12 mouse cellular contexts compared by ENCODE assay signal in genomic region chr13:44101161-44101560, GRCm38 (mm10).
DNase-seq lines count a peak whose midpoint lies in the region; ATAC-seq lines count a peak whose summit lies in the region.
"Had no signal": no experiment of that assay in that cellular context is flagged by ENCODE, and none has a peak within 500 bp of the region (broad histone marks: within the 10 kb centered on the region; RNA-seq: fewer than 3 reads in every experiment).

No protein-coding gene starts in this region.

- H3K9me3 ChIP-seq in lung, embryonic 16.5 days (ENCODE audit: control insufficient read depth, low read length): no peaks in the 10 kb centered on the region
- H3K9me3 ChIP-seq in heart, embryonic 14.5 days (ENCODE audit: control insufficient read depth, low read length): no peaks in the 10 kb centered on the region
- H3K9me3 ChIP-seq in limb, embryonic 12.5 days: no peaks in the 10 kb centered on the region
- no peaks in the 10 kb centered on the region for H3K9me3 ChIP-seq in stomach, embryonic 15.5 days

- no peak overlapping the region for H3K9ac ChIP-seq in lung, embryonic 16.5 days (ENCODE audit: low read length)
- peak overlapping the region; percentile 18 for H3K9ac ChIP-seq in heart, embryonic 14.5 days (ENCODE audit: low read length)
- H3K9ac ChIP-seq in limb, embryonic 12.5 days (replicated peaks): no peak overlapping the region
- H3K9ac ChIP-seq in stomach, embryonic 15.5 days: no peak overlapping the region

- no peak overlapping the region for H3K4me3 ChIP-seq in lung, embryonic 16.5 days (ENCODE audit: low read length)
- H3K4me3 ChIP-seq in heart, embryonic 14.5 days (ENCODE audit: control insufficient read depth in 1 of 2, insufficient read depth in 1 of 2, low read depth in 1 of 2, low read length in 2 of 2): peak overlapping the region in 1 of 2 experiments; percentile 20; a peak in 2 of 4 replicates
- peak overlapping the region; percentile 19; the same call in 1 of the 2 replicates for H3K4me3 ChIP-seq in limb, embryonic 12.5 days (replicated peaks)
- no peak overlapping the region for H3K4me3 ChIP-seq in stomach, embryonic 15.5 days (replicated peaks)
- H3K4me3 ChIP-seq: erythroblast, embryonic 14.5 days had no signal

- no peaks in the 10 kb centered on the region for H3K36me3 ChIP-seq in lung, embryonic 16.5 days (ENCODE audit: control insufficient read depth, insufficient read depth, low read length)
- no peaks in the 10 kb centered on the region for H3K36me3 ChIP-seq in heart, embryonic 14.5 days (ENCODE audit: control insufficient read depth, insufficient read depth, low read length)
- H3K36me3 ChIP-seq in limb, embryonic 12.5 days: no peaks in the 10 kb centered on the region
- H3K36me3 ChIP-seq in stomach, embryonic 15.5 days: no peaks in the 10 kb centered on the region

- ATAC-seq in lung, embryonic 16.5 days (ENCODE audit: low read depth): no peak
- no peak for ATAC-seq in heart, embryonic 14.5 days (ENCODE audit: insufficient number of reproducible peaks, insufficient read depth, low FRiP score, low read depth)
- ATAC-seq in limb, embryonic 12.5 days (ENCODE audit: insufficient number of reproducible peaks, insufficient read depth, low FRiP score, low TSS enrichment, low read depth): no peak
- no peak for ATAC-seq in stomach, embryonic 15.5 days (ENCODE audit: insufficient read depth, low FRiP score, low read depth)

- WGBS in lung, embryonic 16.5 days: 26% methylated on average over 6 of the region's 6 CpGs
- WGBS in heart, embryonic 14.5 days: 24% methylated on average over 6 of the region's 6 CpGs
- WGBS in limb, embryonic 12.5 days: 11% methylated on average over 6 of the region's 6 CpGs
- WGBS in stomach, embryonic 15.5 days: 37% methylated on average over 6 of the region's 6 CpGs

- no peak for DNase-seq in lung, postnatal 14 days
- DNase-seq in cerebellum, adult 11-12 months: no peak
- no peak for DNase-seq in layer of hippocampus, postnatal 36 days
- DNase-seq in adrenal gland, adult 18-20 months (ENCODE audit: low spot score in 2 of 2): no peak
- DNase-seq: kidney, adult 2 months; lung, postnatal 4 days; thymus, postnatal 4 days had no signal

- 0 out of 2 replicates have a peak overlapping the region, but pooled peaks have one; percentile 8 for H3K4me2 ChIP-seq in lung, embryonic 16.5 days (ENCODE audit: low read depth, low read length)
- peak overlapping the region; percentile 50 for H3K4me2 ChIP-seq in heart, embryonic 14.5 days (ENCODE audit: low read length)
- H3K4me2 ChIP-seq in limb, embryonic 12.5 days: peak overlapping the region; percentile 48
- peak overlapping the region; percentile 20 for H3K4me2 ChIP-seq in stomach, embryonic 15.5 days

- H3K27me3 ChIP-seq in lung, embryonic 16.5 days (ENCODE audit: control insufficient read depth, insufficient read depth, low read depth, low read length): peaks cover 3% of the 10 kb centered on the region; the same call in 1 of the 2 replicates
- no peaks in the 10 kb centered on the region for H3K27me3 ChIP-seq in heart, embryonic 14.5 days (ENCODE audit: control insufficient read depth, insufficient read depth, low read length)
- peaks cover 28% of the 10 kb centered on the region for H3K27me3 ChIP-seq in limb, embryonic 12.5 days
- H3K27me3 ChIP-seq in stomach, embryonic 15.5 days (replicated peaks): 0 out of 2 replicates have a peak, but pooled peaks cover 5% of the 10 kb centered on the region

- H3K4me1 ChIP-seq in lung, embryonic 16.5 days (replicated peaks; ENCODE audit: control insufficient read depth, insufficient read depth, low read length): 0 out of 2 replicates have a peak, but pooled peaks cover 4% of the 10 kb centered on the region
- H3K4me1 ChIP-seq in heart, embryonic 14.5 days (ENCODE audit: control insufficient read depth in 2 of 2, insufficient read depth in 2 of 2, low read length in 2 of 2): peaks cover 0 to 5% of the 10 kb centered on the region in 2 experiments; a peak in 1 of 4 replicates
- H3K4me1 ChIP-seq in limb, embryonic 12.5 days (replicated peaks): peaks cover 21% of the 10 kb centered on the region
- no peaks in the 10 kb centered on the region for H3K4me1 ChIP-seq in stomach, embryonic 15.5 days

- H3K27ac ChIP-seq in lung, embryonic 16.5 days (ENCODE audit: low read length): no peak overlapping the region
- no peak overlapping the region for H3K27ac ChIP-seq in heart, embryonic 14.5 days (replicated peaks in 1 of 2; ENCODE audit: control insufficient read depth in 1 of 2, insufficient read depth in 1 of 2, low read depth in 2 of 2, low read length in 2 of 2)
- H3K27ac ChIP-seq in limb, embryonic 12.5 days: no peak overlapping the region
- H3K27ac ChIP-seq in stomach, embryonic 15.5 days: no peak overlapping the region
